Mouse (Mus musculus) lung, postnatal 0 days (tissue): ENCODE measurements around the gene Srd5a1. TPM values are rescaled to one million over a fixed set of nuclear protein-coding genes. Genes with fewer than 3 reads are reported as not detected.
"Not testable (repeated sequence)": the region's sequence is repeated elsewhere in the genome, so short reads cannot be mapped to it uniquely, and the experiment has no call there.

Source experiments
- ATAC-seq: fragments of 200-750 bp; cut with Nextera tagmentation; 2 replicates; pipeline ENCODE4 v1.8.0; 2017; ENCODE audit warnings: moderate library complexity
- DNase-seq: peaks from one replicate; pipeline ENCODE4 v3.0.0-alpha.2; 2016; ENCODE audit warnings: low spot score
- H3K27ac ChIP-seq: fragments of 300-500 bp; sonication (generic); 2 replicates; pipeline ENCODE4 v1.5.1; 2014; ENCODE audit warnings: antibody characterized with exemption, mild to moderate bottlenecking, low read length, mixed read lengths
- H3K27me3 ChIP-seq: fragments of 300-500 bp; sonication (generic); replicated peaks from 2 replicates; pipeline ENCODE4 v1.6.1; 2014; ENCODE audit warnings: low read length, mixed read lengths; ENCODE audit not compliant: insufficient read depth
- H3K36me3 ChIP-seq: fragments of 300-500 bp; sonication (generic); 2 replicates; pipeline ENCODE4 v1.6.1; 2014; ENCODE audit warnings: low read length, mixed read lengths; ENCODE audit not compliant: insufficient read depth
- H3K4me1 ChIP-seq: fragments of 300-500 bp; sonication (generic); 2 replicates; pipeline ENCODE4 v1.6.1; 2014; ENCODE audit warnings: antibody characterized with exemption, low read depth, low read length, mixed read lengths; ENCODE audit not compliant: insufficient read depth
- H3K4me2 ChIP-seq: fragments of 300-500 bp; sonication (generic); replicated peaks from 2 replicates; pipeline ENCODE4 v1.6.1; 2014; ENCODE audit warnings: low read depth, mild to moderate bottlenecking, low read length, moderate library complexity, mixed read lengths
- H3K4me3 ChIP-seq: fragments of 300-500 bp; sonication (generic); 2 replicates; pipeline ENCODE4 v1.5.1; 2014; ENCODE audit warnings: low read depth, low read length
- H3K9ac ChIP-seq: fragments of 300-500 bp; sonication (generic); replicated peaks from 2 replicates; pipeline ENCODE4 v1.6.1; 2014; ENCODE audit warnings: low read depth, mild to moderate bottlenecking
- H3K9me3 ChIP-seq: fragments of 300-500 bp; sonication (generic); 2 replicates; pipeline ENCODE4 v1.6.1; 2016; ENCODE audit warnings: low read length, mixed read lengths
- CTCF ChIP-seq: IDR thresholded peaks from 2 replicates; pipeline ENCODE4 v1.5.1; 2016; ENCODE audit warnings: antibody characterized with exemption, mild to moderate bottlenecking
- EP300 ChIP-seq: IDR thresholded peaks from 2 replicates; pipeline ENCODE4 v1.6.1; 2016; ENCODE audit warnings: antibody characterized with exemption, mild to moderate bottlenecking, control low read depth
- WGBS: fragments of 180-500 bp; shearing (Covaris S2); extraction: QIAGEN DNeasy Blood & Tissue Kit; methylation state at CpG from one replicate; pipeline ENCODE4 v1.1.7; 2014; 5-methylcytosine and 5-hydroxymethylcytosine counted together
- polyA plus RNA-seq: library from polyadenylated mRNA; unstranded; fragments of >200 nt; fragmentation: Nextera tagmentation; extraction: Ambion mirVana; gene quantifications from 2 replicates; pipeline ENCODE4 v1.2.1, GENCODE M21; 2015

The Srd5a1 gene
- polyA plus RNA-seq, 1 experiment from 2014 or later, result 5.0 TPM

DNA sequence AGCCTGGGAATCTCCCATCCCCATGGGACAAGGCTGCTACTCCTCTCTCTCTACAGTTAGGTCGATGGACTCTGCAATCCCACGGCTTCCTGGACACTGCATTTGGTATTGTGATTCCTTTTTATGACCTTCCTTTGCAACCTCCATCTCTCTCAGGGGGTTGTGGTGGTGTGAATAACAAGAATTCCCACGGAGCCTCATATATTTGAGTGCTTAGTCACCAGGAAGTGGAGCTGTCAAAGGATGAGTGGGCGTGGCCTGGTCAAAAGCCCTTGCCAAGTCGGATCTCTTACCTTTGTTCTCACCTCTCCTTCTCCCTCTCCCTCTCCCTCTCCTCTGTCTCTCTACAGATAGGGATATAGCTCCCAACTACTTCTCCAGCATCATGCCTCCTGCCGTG lies 25.4 kb downstream of the Srd5a1 start:
- Histone ChIP-seq H3K36me3 (no peaks in the 10 kb centered on the region), H3K4me1 (no peaks in the 10 kb centered on the region), H3K4me3 (no peak overlapping the region), H3K9me3 (no peaks in the 10 kb centered on the region), H3K27me3 (no peaks in the 10 kb centered on the region), H3K9ac (no peak overlapping the region), H3K27ac (no peak overlapping the region), H3K4me2 (no peak overlapping the region)
- TF ChIP-seq EP300, result no peak
- TF ChIP-seq CTCF, result no peak
- ATAC-seq, result no peak
- DNase-seq, result peak; percentile 22
- WGBS, result 48% methylated on average over 6 of the region's 6 CpGs

DNA sequence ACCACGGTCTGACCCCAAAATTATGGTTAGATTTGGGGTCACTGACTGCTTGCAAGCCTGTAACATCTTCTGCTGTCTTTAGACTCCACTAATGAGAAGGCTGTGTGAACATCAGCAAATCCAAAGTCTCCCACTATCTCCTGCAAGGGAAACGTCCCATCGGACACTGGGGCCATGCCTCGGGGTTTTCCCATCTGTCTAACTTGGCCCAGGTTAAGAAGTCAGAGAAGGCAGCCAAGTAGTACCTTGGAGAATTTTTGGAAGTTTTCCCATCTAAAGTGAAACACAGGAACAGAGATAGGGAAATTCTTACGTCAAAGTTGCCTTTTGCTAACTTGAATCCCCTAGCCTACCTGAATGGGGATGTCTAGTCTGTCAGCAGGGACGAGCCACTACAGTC lies 27.7 kb downstream of the Srd5a1 start:
- no peak overlapping the region for H3K4me3 ChIP-seq
- TF ChIP-seq EP300 (no peak), CTCF (no peak)
- no peaks in the 10 kb centered on the region for H3K36me3 ChIP-seq
- no peak overlapping the region for H3K4me2 ChIP-seq
- no peaks in the 10 kb centered on the region for H3K9me3 ChIP-seq
- WGBS, result 86% methylated on average over 6 of the region's 6 CpGs
- H3K4me1 ChIP-seq, result no peaks in the 10 kb centered on the region
- DNase-seq, result no peak
- H3K27me3 ChIP-seq, result no peaks in the 10 kb centered on the region
- no peak overlapping the region for H3K9ac ChIP-seq
- no peak overlapping the region for H3K27ac ChIP-seq
- no peak for ATAC-seq

DNA sequence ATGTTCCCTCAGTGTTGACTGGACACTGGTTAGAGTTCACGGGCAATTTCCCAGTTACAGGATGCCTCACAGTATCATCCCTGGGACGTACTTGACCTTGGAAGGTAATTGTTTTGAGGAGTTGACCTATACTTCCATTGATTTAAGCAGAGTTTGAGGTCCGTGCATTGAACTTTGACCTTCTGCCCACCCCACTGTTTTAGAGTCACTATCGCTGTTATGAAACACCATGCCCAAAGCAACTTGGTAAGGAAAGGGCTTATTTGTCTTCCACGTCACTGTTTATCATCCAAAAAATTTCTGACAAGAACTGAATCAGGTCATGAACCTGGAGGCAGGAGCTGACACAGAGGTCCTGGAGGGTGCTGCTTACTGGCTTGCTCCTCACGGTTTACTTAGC lies 28.8 kb downstream of the Srd5a1 start:
- no peak for ATAC-seq

DNA sequence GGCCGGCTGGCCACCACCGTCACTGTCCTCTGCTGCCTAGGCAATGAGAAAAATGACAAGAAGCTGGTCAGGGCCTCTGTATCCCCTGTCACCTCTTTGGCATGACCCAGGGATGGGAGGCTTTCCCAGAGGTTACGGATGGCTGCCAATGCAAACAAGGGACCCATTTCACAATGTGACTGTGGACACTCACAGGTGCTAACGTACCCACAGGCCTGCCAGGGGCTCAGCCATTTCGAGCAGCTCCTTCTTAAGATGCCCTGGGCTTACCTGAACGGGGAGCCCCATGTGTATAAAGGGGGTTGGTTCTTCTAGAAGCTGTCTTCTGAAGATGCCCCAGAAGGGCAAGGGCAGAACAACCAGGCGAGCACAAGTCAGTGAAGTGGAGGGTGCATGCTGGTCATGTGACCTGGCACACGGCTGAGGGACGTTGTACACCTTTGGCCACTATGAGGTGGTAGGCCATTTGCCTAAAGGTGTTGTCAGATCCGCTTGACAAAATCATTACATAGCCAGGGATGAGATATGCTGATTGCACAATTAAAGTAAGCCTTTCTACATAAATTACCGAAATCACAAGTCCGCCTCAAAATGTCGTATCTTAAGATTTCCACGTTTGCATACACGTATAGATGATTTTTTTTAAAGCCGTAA lies 33.9 kb downstream of the Srd5a1 start:
- no peak for DNase-seq
- Histone ChIP-seq H3K9ac (no peak overlapping the region), H3K4me3 (no peak overlapping the region), H3K4me1 (no peaks in the 10 kb centered on the region), H3K36me3 (no peaks in the 10 kb centered on the region), H3K27ac (no peak overlapping the region), H3K27me3 (no peaks in the 10 kb centered on the region), H3K9me3 (no peaks in the 10 kb centered on the region), H3K4me2 (no peak overlapping the region)
- WGBS, result 87% methylated on average over 16 of the region's 16 CpGs
- no peak for ATAC-seq
- TF ChIP-seq CTCF, result no peak
- TF ChIP-seq EP300, result no peak

More for the DNA sequence above, 28.8 kb downstream of the Srd5a1 start:
- no peak overlapping the region for H3K9ac ChIP-seq
- DNase-seq, result no peak
- no peaks in the 10 kb centered on the region for H3K27me3 ChIP-seq
- no peaks in the 10 kb centered on the region for H3K36me3 ChIP-seq
- TF ChIP-seq EP300, result no peak
- no peak for TF ChIP-seq CTCF
- no peaks in the 10 kb centered on the region for H3K4me1 ChIP-seq
- H3K27ac ChIP-seq, result no peak overlapping the region
- H3K9me3 ChIP-seq, result no peaks in the 10 kb centered on the region
- H3K4me2 ChIP-seq, result no peak overlapping the region
- WGBS, result 87% methylated on average over 6 of the region's 6 CpGs
- no peak overlapping the region for H3K4me3 ChIP-seq

DNA sequence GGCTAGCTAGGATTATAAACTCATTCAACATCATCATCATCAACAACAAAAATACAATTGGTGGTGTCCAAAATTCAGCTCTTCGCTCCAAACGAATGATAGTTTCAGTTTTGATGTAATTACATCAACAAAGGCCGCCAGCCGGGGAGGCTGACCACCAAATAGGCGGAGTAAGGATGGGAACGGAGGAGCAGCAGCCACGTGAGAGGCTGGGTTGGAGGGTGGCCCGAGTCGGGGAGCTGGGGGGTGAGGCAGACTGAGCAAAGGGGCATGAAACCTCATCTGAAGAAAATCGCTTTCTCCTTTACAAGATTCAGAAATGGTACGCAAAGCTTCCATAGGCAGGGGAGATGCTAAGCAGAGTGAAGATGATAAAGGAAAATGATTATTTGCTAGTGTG lies 34.6 kb downstream of the Srd5a1 start:
- no peak overlapping the region for H3K27ac ChIP-seq
- DNase-seq (no peak), ATAC-seq (no peak)
- H3K36me3 ChIP-seq, result no peaks in the 10 kb centered on the region
- no peaks in the 10 kb centered on the region for H3K9me3 ChIP-seq
- H3K9ac ChIP-seq, result no peak overlapping the region
- 67% methylated on average over 11 of the region's 11 CpGs for WGBS
- H3K27me3 ChIP-seq, result no peaks in the 10 kb centered on the region
- H3K4me1 ChIP-seq, result no peaks in the 10 kb centered on the region
- no peak overlapping the region for H3K4me3 ChIP-seq
- H3K4me2 ChIP-seq, result no peak overlapping the region
- TF ChIP-seq CTCF, result no peak
- no peak for TF ChIP-seq EP300

DNA sequence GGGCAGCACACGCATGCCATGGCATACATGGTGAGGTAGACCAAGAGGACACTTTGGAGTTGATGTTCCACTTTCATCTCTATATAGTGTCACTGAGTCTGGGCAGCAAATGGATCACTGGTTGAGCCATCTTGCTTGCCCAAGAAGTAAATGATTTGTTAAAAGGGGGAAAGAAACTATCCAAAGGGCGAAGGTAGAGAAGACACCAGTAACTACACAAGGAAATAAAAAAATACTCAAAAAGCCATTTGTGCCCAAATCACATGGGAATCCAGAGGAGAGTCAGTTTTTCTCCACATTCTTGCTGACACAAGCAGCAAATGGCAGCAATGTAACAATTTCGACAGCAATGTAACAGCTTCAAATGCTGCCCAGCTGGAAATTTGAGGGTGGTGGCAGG lies 38.6 kb downstream of the Srd5a1 start:
- no peaks in the 10 kb centered on the region for H3K36me3 ChIP-seq
- H3K9ac ChIP-seq, result no peak overlapping the region
- no peak overlapping the region for H3K4me2 ChIP-seq
- ATAC-seq, result no peak
- H3K4me3 ChIP-seq, result no peak overlapping the region
- H3K27ac ChIP-seq, result no peak overlapping the region
- H3K4me1 ChIP-seq, result no peaks in the 10 kb centered on the region
- no peak for TF ChIP-seq EP300
- TF ChIP-seq CTCF, result no peak
- DNase-seq, result no peak
- H3K9me3 ChIP-seq, result no peaks in the 10 kb centered on the region
- 93% methylated on average over 3 of the region's 3 CpGs for WGBS
- no peaks in the 10 kb centered on the region for H3K27me3 ChIP-seq

DNA sequence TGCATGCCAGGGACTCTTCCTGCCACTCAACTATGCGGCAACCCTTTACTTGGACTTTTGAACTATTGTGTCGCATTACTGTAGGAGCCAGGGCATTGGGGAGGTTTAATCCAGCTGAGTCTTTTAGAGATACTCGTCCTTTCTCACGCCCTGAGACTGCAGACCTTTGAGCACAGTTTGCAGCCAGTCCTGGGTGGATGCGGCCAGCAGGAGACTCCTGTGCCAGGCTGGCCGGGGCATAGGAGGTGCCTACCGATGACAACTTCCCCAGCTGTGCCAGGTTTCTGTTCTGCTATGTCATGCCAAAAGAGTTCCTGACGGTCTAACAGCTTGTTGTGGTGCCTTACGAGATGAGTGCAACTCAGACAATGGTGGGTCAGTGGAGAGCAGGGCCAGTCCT lies 42.0 kb downstream of the Srd5a1 start:
- no peak overlapping the region for H3K9ac ChIP-seq
- 84% methylated on average over 9 of the region's 9 CpGs for WGBS
- no peak overlapping the region for H3K4me2 ChIP-seq
- DNase-seq, result no peak
- H3K36me3 ChIP-seq, result no peaks in the 10 kb centered on the region
- TF ChIP-seq EP300 (no peak), CTCF (no peak)
- no peak for ATAC-seq
- H3K9me3 ChIP-seq, result no peaks in the 10 kb centered on the region
- no peaks in the 10 kb centered on the region for H3K27me3 ChIP-seq
- H3K4me1 ChIP-seq, result no peaks in the 10 kb centered on the region
- no peak overlapping the region for H3K27ac ChIP-seq
- no peak overlapping the region for H3K4me3 ChIP-seq

DNA sequence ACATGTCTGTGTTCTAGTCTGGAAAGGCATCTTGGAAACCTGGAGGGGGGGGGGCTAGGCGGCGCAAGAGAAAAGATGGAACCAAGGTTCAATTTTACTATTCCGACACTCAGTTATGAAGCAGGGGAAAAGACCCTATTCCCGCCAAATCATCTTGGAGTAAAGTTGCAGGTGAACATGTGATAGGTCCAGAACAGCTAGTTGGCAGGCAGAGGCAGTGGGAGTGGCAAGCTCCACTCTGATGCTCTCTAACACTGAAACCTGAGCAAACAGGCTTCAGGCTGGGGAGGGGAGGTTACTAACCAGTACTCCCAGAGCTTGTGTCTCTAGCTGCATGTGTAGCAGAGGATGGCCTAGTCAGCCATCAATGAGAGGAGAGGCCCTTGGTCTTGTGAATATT lies 45.8 kb downstream of the Srd5a1 start:
- H3K27ac ChIP-seq, H3K9ac ChIP-seq, H3K4me1 ChIP-seq, H3K27me3 ChIP-seq, DNase-seq, H3K4me3 ChIP-seq, ATAC-seq, H3K4me2 ChIP-seq, H3K9me3 ChIP-seq, H3K36me3 ChIP-seq: not testable (repeated sequence)
- WGBS, result 99% methylated on average over 4 of the region's 4 CpGs
